Mouse (Mus musculus) lung, postnatal 0 days (tissue): ENCODE results near the gene Wdr47.
A peak's percentile ranks its signal among the peaks of the same experiment; 100 is the strongest.

Source experiments
- CTCF ChIP-seq: IDR thresholded peaks from 2 replicates; pipeline ENCODE4 v1.5.1; 2016; ENCODE audit warnings: antibody characterized with exemption, mild to moderate bottlenecking
- EP300 ChIP-seq: IDR thresholded peaks from 2 replicates; pipeline ENCODE4 v1.6.1; 2016; ENCODE audit warnings: antibody characterized with exemption, mild to moderate bottlenecking, control low read depth

- TF ChIP-seq CTCF (peak; percentile 94), EP300 (peak; percentile 89)
These were observed 36.3 kb upstream of the Wdr47 start for GRCm38 (mm10) chr3:108554587-108555312.
